Mouse (Mus musculus) midbrain, embryonic 12.5 days (tissue): ENCODE measurements around the gene Abcg5. TPM values are rescaled to one million over a fixed set of nuclear protein-coding genes. Genes with fewer than 3 reads are reported as not detected.

ENCODE experiments used
- ATAC-seq: fragments of 200-750 bp; cut with Nextera tagmentation; 2 replicates; pipeline ENCODE4 v1.8.0; 2017; ENCODE audit warnings: low read depth, moderate TSS enrichment, moderate library complexity; ENCODE audit not compliant: low FRiP score
- H3K27ac ChIP-seq: fragments of 300-500 bp; sonication (generic); replicated peaks from 2 replicates; pipeline ENCODE4 v1.5.1; 2016; ENCODE audit warnings: mild to moderate bottlenecking
- H3K27me3 ChIP-seq: fragments of 300-500 bp; sonication (generic); 2 replicates; pipeline ENCODE4 v1.6.1; 2016; ENCODE audit warnings: mild to moderate bottlenecking
- H3K36me3 ChIP-seq: fragments of 300-500 bp; sonication (generic); 2 replicates; pipeline ENCODE4 v1.6.1; 2016
- H3K4me1 ChIP-seq: fragments of 300-500 bp; sonication (generic); 2 replicates; pipeline ENCODE4 v1.6.1; 2016
- H3K4me2 ChIP-seq: fragments of 300-500 bp; sonication (generic); replicated peaks from 2 replicates; pipeline ENCODE4 v1.6.1; 2016; ENCODE audit warnings: mild to moderate bottlenecking, moderate library complexity
- H3K4me3 ChIP-seq: fragments of 300-500 bp; sonication (generic); 2 replicates; pipeline ENCODE4 v1.5.1; 2016; ENCODE audit warnings: mild to moderate bottlenecking
- H3K9ac ChIP-seq: fragments of 300-500 bp; sonication (generic); replicated peaks from 2 replicates; pipeline ENCODE4 v1.6.1; 2016; ENCODE audit warnings: mild to moderate bottlenecking, moderate library complexity
- H3K9me3 ChIP-seq: fragments of 300-500 bp; sonication (generic); 2 replicates; pipeline ENCODE4 v1.6.1; 2016; ENCODE audit warnings: mild to moderate bottlenecking
- WGBS: fragments of 180-500 bp; shearing (Covaris S2); methylation state at CpG from one replicate; pipeline ENCODE4 v1.1.7; 2016; 5-methylcytosine and 5-hydroxymethylcytosine counted together
- polyA plus RNA-seq: library from polyadenylated mRNA; unstranded; fragments of >200 nt; fragmentation: Nextera tagmentation; extraction: Ambion mirVana; gene quantifications from 2 replicates; pipeline ENCODE4 v1.2.1, GENCODE M21; 2016

Gene Abcg5
- 1.2 and 4.4 TPM in 2 replicates for polyA plus RNA-seq

GRCm38 (mm10) chr17:84682734-84683717 lies at the start of gene Abcg5:
TSS of gene Abcg5 (minus strand) at chr17:84683011.
- Histone ChIP-seq H3K4me2 (no peak within 1 kb of the TSS), H3K4me1 (no peaks in the 10 kb centered on the region), H3K27ac (no peak within 1 kb of the TSS), H3K9ac (no peak within 1 kb of the TSS), H3K36me3 (no peaks in the 10 kb centered on the region), H3K4me3 (no peak within 1 kb of the TSS), H3K9me3 (no peaks in the 10 kb centered on the region), H3K27me3 (no peaks in the 10 kb centered on the region)
- 78% methylated on average over 18 of the region's 18 CpGs for WGBS
- no peak for ATAC-seq

- Histone ChIP-seq H3K9me3 (no peaks in the 10 kb centered on the region), H3K4me2 (no peak overlapping the region), H3K9ac (no peak overlapping the region), H3K36me3 (peaks cover 26% of the 10 kb centered on the region), H3K27ac (no peak overlapping the region), H3K27me3 (no peaks in the 10 kb centered on the region), H3K4me3 (no peak overlapping the region), H3K4me1 (no peaks in the 10 kb centered on the region)
- ATAC-seq: no peak
- 96% methylated on average over 8 of the region's 8 CpGs for WGBS
Measured at GRCm38 (mm10) chr17:84732612-84733011, 49.8 kb upstream of the Abcg5 start.

GRCm38 (mm10) chr17:84731361-84731760 lies 48.5 kb upstream of the Abcg5 start:
- H3K9me3 ChIP-seq: no peaks in the 10 kb centered on the region
- H3K4me3 ChIP-seq: no peak overlapping the region
- H3K4me2 ChIP-seq: no peak overlapping the region
- no peak overlapping the region for H3K9ac ChIP-seq
- H3K4me1 ChIP-seq: no peaks in the 10 kb centered on the region
- H3K27ac ChIP-seq: no peak overlapping the region
- no peak for ATAC-seq
- H3K27me3 ChIP-seq: no peaks in the 10 kb centered on the region
- peaks cover 27% of the 10 kb centered on the region for H3K36me3 ChIP-seq
- WGBS: 91% methylated on average over 12 of the region's 12 CpGs

GRCm38 (mm10) chr17:84729140-84729539 lies 46.3 kb upstream of the Abcg5 start:
- no peaks in the 10 kb centered on the region for H3K9me3 ChIP-seq
- no peaks in the 10 kb centered on the region for H3K27me3 ChIP-seq
- 95% methylated on average over 5 of the region's 5 CpGs for WGBS
- no peak overlapping the region for H3K27ac ChIP-seq
- H3K4me1 ChIP-seq: no peaks in the 10 kb centered on the region
- peaks cover 43% of the 10 kb centered on the region for H3K36me3 ChIP-seq
- no peak overlapping the region for H3K4me2 ChIP-seq
- H3K9ac ChIP-seq: no peak overlapping the region
- no peak overlapping the region for H3K4me3 ChIP-seq
- no peak for ATAC-seq

DNA sequence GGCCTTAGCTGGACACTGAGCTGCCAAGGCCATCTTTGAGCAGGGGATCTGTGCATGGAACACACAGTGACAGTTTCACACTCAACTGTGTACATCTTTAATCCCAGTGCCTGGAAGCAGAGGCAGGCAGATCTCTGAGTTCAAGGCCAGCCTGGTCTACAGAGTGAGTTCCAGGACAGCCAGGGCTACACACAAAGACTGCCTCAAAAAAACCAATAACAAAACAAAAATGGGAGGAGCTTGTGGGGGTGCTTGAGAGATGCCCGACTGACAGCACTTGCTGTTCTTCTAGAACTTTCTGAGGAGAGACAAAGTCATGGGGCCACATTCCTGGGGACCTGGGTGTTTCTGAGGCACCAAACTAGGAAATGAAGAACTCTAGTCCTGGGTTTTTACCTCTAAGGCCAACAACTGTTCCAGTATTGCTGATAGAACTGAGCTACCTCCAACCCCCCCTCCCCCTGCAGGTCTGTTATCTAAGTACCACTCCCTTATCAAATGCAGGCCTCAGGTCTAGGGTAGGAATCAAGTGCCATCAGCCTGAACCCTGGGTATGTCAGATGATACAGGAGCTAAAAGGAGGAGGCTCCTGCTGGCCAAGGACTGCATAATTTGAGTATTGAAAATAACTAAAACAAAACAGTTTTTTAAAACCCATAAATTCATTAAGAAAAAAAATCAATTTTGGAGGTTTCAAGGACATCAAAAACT lies 45.5 kb upstream of the Abcg5 start:
- no peak for ATAC-seq
- H3K36me3 ChIP-seq: peaks cover 43% of the 10 kb centered on the region
- WGBS: 83% methylated on average over 1 of the region's 1 CpGs

DNA sequence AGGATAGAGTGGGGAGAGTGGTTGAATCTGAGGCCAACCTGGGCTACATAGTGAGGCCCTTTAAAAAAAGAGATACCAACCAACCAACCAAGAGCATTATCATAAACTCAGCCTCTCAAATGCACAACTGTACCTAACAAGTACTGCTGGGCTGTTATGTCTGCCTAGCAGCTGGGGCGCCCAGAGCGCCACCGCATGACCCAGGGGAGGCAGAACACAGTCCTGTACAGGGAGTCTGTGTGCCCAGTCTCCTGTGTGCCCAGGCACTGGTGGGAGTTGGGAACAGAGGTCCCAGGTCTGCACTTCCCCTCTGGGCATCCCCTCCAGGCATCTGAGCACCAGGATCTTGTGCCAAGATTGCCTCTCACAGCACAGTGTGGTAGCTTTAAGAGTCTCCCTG lies 42.4 kb upstream of the Abcg5 start:
- H3K4me1 ChIP-seq: no peaks in the 10 kb centered on the region
- H3K9ac ChIP-seq: no peak overlapping the region
- WGBS: 96% methylated on average over 3 of the region's 3 CpGs
- H3K27me3 ChIP-seq: no peaks in the 10 kb centered on the region
- H3K36me3 ChIP-seq: peaks cover 45% of the 10 kb centered on the region
- no peak for ATAC-seq
- H3K4me3 ChIP-seq: no peak overlapping the region
- no peaks in the 10 kb centered on the region for H3K9me3 ChIP-seq
- H3K27ac ChIP-seq: no peak overlapping the region
- H3K4me2 ChIP-seq: no peak overlapping the region

More for the DNA sequence above, 45.5 kb upstream of the Abcg5 start:
- Histone ChIP-seq H3K27ac (no peak overlapping the region), H3K9me3 (no peaks in the 10 kb centered on the region), H3K4me2 (no peak overlapping the region), H3K4me1 (no peaks in the 10 kb centered on the region), H3K27me3 (no peaks in the 10 kb centered on the region), H3K9ac (no peak overlapping the region), H3K4me3 (no peak overlapping the region)

GRCm38 (mm10) chr17:84724028-84724427 lies 41.2 kb upstream of the Abcg5 start:
- WGBS: 76% methylated on average over 9 of the region's 9 CpGs

GRCm38 (mm10) chr17:84719105-84719504 lies 36.3 kb upstream of the Abcg5 start:
- no peak overlapping the region for H3K27ac ChIP-seq
- no peak overlapping the region for H3K9ac ChIP-seq
- 94% methylated on average over 3 of the region's 3 CpGs for WGBS
- peaks cover 22% of the 10 kb centered on the region for H3K4me1 ChIP-seq
- no peak overlapping the region for H3K4me3 ChIP-seq
- no peaks in the 10 kb centered on the region for H3K9me3 ChIP-seq
- ATAC-seq: no peak
- H3K27me3 ChIP-seq: no peaks in the 10 kb centered on the region
- peaks cover 15% of the 10 kb centered on the region for H3K36me3 ChIP-seq
- H3K4me2 ChIP-seq: no peak overlapping the region

More at GRCm38 (mm10) chr17:84724028-84724427, 41.2 kb upstream of the Abcg5 start:
- no peaks in the 10 kb centered on the region for H3K27me3 ChIP-seq
- H3K9ac ChIP-seq: no peak overlapping the region
- no peak overlapping the region for H3K27ac ChIP-seq
- no peak overlapping the region for H3K4me3 ChIP-seq
- no peak overlapping the region for H3K4me2 ChIP-seq
- peaks cover 36% of the 10 kb centered on the region for H3K36me3 ChIP-seq
- no peaks in the 10 kb centered on the region for H3K9me3 ChIP-seq
- H3K4me1 ChIP-seq: no peaks in the 10 kb centered on the region
- ATAC-seq: no peak

GRCm38 (mm10) chr17:84717416-84717815 lies 34.6 kb upstream of the Abcg5 start:
- 80% methylated on average over 5 of the region's 5 CpGs for WGBS
- Histone ChIP-seq H3K27me3 (no peaks in the 10 kb centered on the region), H3K4me2 (no peak overlapping the region), H3K4me1 (peaks cover 27% of the 10 kb centered on the region), H3K4me3 (no peak overlapping the region), H3K27ac (no peak overlapping the region), H3K36me3 (peaks cover 18% of the 10 kb centered on the region), H3K9ac (no peak overlapping the region), H3K9me3 (no peaks in the 10 kb centered on the region)
- no peak for ATAC-seq

DNA sequence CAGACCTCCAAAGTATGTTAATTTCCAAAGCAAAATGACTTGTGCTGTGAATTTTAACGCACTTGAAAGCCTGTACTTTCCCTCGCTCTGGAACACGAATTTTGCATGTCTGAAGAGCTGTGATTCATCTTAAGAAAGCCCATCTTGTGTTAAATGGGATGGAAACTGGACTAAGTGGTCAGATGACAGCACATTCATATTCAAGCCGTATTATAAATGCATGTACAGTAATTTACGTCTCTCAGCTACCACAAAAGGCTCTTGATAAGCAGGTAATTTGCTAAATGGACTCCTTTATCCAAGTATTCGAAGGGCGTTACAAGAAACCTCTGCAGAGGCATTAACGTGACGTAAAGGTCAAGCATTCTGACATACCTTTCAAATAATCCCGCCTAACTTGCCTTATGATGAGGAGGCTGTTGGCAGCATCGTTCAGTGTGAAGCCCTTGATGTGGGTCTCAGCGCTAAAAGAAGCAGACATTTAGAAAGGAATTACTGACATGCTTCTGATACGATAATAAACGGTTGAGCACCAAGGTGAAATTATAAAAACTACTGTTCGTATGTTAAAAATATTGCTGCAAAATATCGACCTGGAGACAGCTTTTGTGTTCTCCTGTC lies 33.6 kb upstream of the Abcg5 start:
- no peak overlapping the region for H3K4me3 ChIP-seq
- peaks cover 11% of the 10 kb centered on the region; the same call in 1 of the 2 replicates for H3K36me3 ChIP-seq
- no peak overlapping the region for H3K9ac ChIP-seq
- no peaks in the 10 kb centered on the region for H3K27me3 ChIP-seq
- ATAC-seq: no peak
- H3K9me3 ChIP-seq: no peaks in the 10 kb centered on the region
- WGBS: 68% methylated on average over 16 of the region's 16 CpGs
- no peak overlapping the region for H3K4me2 ChIP-seq
- no peak overlapping the region for H3K27ac ChIP-seq
- H3K4me1 ChIP-seq: peaks cover 27% of the 10 kb centered on the region

GRCm38 (mm10) chr17:84714930-84715329 lies 32.1 kb upstream of the Abcg5 start:
- H3K27me3 ChIP-seq: no peaks in the 10 kb centered on the region
- WGBS: 52% methylated on average over 4 of the region's 4 CpGs
- ATAC-seq: 0 out of 2 replicates have a peak, but pooled peaks have one; percentile 38

More at GRCm38 (mm10) chr17:84714930-84715329, 32.1 kb upstream of the Abcg5 start:
- Histone ChIP-seq H3K36me3 (peaks cover 14% of the 10 kb centered on the region; the same call in 1 of the 2 replicates), H3K27ac (no peak overlapping the region; the same call in 1 of the 2 replicates), H3K4me2 (no peak overlapping the region), H3K9ac (no peak overlapping the region), H3K9me3 (no peaks in the 10 kb centered on the region), H3K4me1 (peaks cover 27% of the 10 kb centered on the region), H3K4me3 (no peak overlapping the region)
